Mouse (Mus musculus) ES-Bruce4 (cell line): Measurements from ENCODE around the gene Csnk2a1. TPM values are rescaled to one million over a fixed set of nuclear protein-coding genes. Genes with fewer than 3 reads are reported as not detected.

Experiments used
- H3K27ac ChIP-seq: 2 replicates; pipeline ENCODE4 v1.5.1; 2012; ENCODE audit warnings: low read length, inconsistent platforms; ENCODE audit not compliant: insufficient read depth
- H3K27me3 ChIP-seq: 2 replicates; pipeline ENCODE4 v1.6.1; 2012; ENCODE audit warnings: mild to moderate bottlenecking, low read length, inconsistent platforms; ENCODE audit not compliant: control insufficient read depth, poor library complexity, insufficient read depth, severe bottlenecking
- H3K36me3 ChIP-seq: 2 replicates; pipeline ENCODE4 v1.6.1; 2012; ENCODE audit warnings: inconsistent platforms, mild to moderate bottlenecking, low read length, moderate library complexity; ENCODE audit not compliant: control insufficient read depth, poor library complexity, insufficient read depth, severe bottlenecking
- H3K4me1 ChIP-seq: one replicate; pipeline ENCODE4 v1.8.1; 2011; ENCODE audit warnings: low read length; ENCODE audit not compliant: control insufficient read depth, insufficient read depth
- H3K4me3 ChIP-seq: 2 replicates; pipeline ENCODE4 v1.5.1; 2011; ENCODE audit warnings: low read depth, mild to moderate bottlenecking, low read length
- H3K9ac ChIP-seq: 2 replicates; pipeline ENCODE4 v1.6.1; 2012; ENCODE audit warnings: low read depth, mild to moderate bottlenecking, inconsistent platforms; ENCODE audit not compliant: poor library complexity, severe bottlenecking
- H3K9me3 ChIP-seq: replicated peaks from 2 replicates; pipeline ENCODE4 v1.6.1; 2012; ENCODE audit warnings: mild to moderate bottlenecking, low read length, inconsistent platforms; ENCODE audit not compliant: control insufficient read depth, poor library complexity, insufficient read depth, severe bottlenecking
- CTCF ChIP-seq: IDR thresholded peaks from one replicate; pipeline ENCODE4 v1.8.1; 2011; ENCODE audit warnings: low read depth, low read length
- EP300 ChIP-seq: IDR thresholded peaks from 2 replicates; pipeline ENCODE4 v1.6.1; 2011; ENCODE audit warnings: low read depth, low read length; ENCODE audit not compliant: insufficient read depth
- POLR2A ChIP-seq: IDR thresholded peaks from one replicate; pipeline ENCODE4 v1.8.1; 2011; ENCODE audit warnings: low read length; ENCODE audit not compliant: insufficient read depth
- polyA plus RNA-seq: library from polyadenylated mRNA; stranded (reverse); fragments of >200 nt; gene quantifications from 2 replicates; pipeline ENCODE4 v1.2.4, GENCODE M21; 2011; ENCODE audit warnings: low read depth; ENCODE audit not compliant: missing spikeins, insufficient read depth, insufficient read length

Gene Csnk2a1
- polyA plus RNA-seq, 1 experiment, result 280 TPM

DNA sequence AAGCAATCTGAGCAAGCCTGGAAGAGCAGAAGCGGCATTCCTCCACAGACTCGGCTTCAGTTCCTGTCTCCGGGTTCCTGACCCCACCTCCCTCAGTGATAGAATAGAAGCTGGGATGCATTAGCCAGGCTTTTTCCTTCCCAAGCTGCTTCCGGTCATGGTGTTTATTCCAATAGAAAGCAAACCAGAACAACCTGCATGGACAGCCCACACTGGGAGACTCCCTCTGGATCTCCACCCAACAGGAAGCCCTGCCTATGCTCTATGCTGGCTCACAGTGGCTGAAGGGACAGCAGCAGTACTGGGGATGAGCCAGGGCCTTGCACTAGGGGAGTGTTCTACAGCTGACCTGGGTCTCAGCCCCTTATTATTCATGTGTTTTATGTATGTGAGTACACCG lies 101.3 kb downstream of the Csnk2a1 start:
- no peaks in the 10 kb centered on the region for H3K27me3 ChIP-seq
- TF ChIP-seq EP300 (no peak), POLR2A (no peak), CTCF (no peak)
- peaks cover 43% of the 10 kb centered on the region for H3K36me3 ChIP-seq
- H3K9ac ChIP-seq, result no peak overlapping the region
- H3K4me1 ChIP-seq, result peaks cover 2% of the 10 kb centered on the region
- H3K4me3 ChIP-seq, result no peak overlapping the region
- no peaks in the 10 kb centered on the region for H3K9me3 ChIP-seq
- H3K27ac ChIP-seq, result no peak overlapping the region

DNA sequence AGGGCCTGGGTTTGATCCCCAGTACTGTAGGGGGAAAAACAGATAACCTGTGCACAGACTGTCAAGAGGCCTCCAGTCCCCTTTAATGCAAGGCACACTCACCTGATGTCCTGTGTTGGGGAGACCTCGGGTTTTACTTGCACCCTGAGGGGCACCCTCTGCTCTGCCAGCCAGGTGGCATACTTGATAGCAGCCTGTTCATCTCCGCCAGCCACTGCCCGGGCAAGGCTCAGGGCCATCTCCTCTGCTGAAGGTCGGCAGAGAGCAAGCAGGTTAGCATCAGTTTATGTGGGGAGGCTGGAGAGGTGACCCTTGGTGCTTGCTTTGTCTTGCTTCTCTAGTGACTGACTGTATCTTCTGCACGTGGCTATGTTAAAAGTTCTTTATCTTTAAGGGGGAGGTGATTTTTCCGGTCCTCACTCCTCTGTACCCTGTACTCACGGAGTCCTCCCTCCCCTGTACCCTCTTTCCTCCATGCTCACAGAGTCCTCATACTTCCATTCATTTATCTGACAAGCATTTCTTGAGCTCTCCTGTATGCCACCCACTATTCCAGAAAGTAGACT lies 104.3 kb downstream of the Csnk2a1 start:
- peak overlapping the region; percentile 21; the same call in 1 of the 2 replicates for H3K27ac ChIP-seq
- no peak for TF ChIP-seq POLR2A
- no peak for TF ChIP-seq EP300
- no peak for TF ChIP-seq CTCF
- H3K4me1 ChIP-seq, result peaks cover 2% of the 10 kb centered on the region
- H3K36me3 ChIP-seq, result peaks cover 27% of the 10 kb centered on the region; the same call in 1 of the 2 replicates
- H3K9me3 ChIP-seq, result no peaks in the 10 kb centered on the region
- H3K9ac ChIP-seq, result peak overlapping the region; percentile 89
- H3K4me3 ChIP-seq, result peak overlapping the region; percentile 60
- H3K27me3 ChIP-seq, result no peaks in the 10 kb centered on the region

Other genes starting within 250 kb of the Csnk2a1 start
- 13.6 and 14.4 TPM in 2 replicates for gene Fam110a, start 246.6 kb upstream of the Csnk2a1 start, polyA plus RNA-seq
- 2.6 and 3.0 TPM in 2 replicates for gene Slc52a3, start 230.3 kb upstream of the Csnk2a1 start, polyA plus RNA-seq
- 0.18 and 0.32 TPM in 2 replicates for gene Scrt2, start 145.3 kb upstream of the Csnk2a1 start, polyA plus RNA-seq
- gene Srxn1, start 121.3 kb upstream of the Csnk2a1 start, polyA plus RNA-seq, result 18.1 TPM in 2 replicates
- 8.3 and 8.5 TPM in 2 replicates for gene Tcf15, start 83.3 kb upstream of the Csnk2a1 start, polyA plus RNA-seq
- 27.7 and 32.3 TPM in 2 replicates for gene Tbc1d20, start 67.0 kb downstream of the Csnk2a1 start, polyA plus RNA-seq
- gene Rbck1, start 105.8 kb downstream of the Csnk2a1 start, polyA plus RNA-seq, result 86.7 and 89.1 TPM in 2 replicates
- gene Trib3, start 117.2 kb downstream of the Csnk2a1 start, polyA plus RNA-seq, result 11.4 and 12.3 TPM in 2 replicates
- gene Nrsn2, start 149.8 kb downstream of the Csnk2a1 start, polyA plus RNA-seq, result 1.1 TPM in 1 of 2 replicates, not detected in the other
- gene Sox12, start 171.2 kb downstream of the Csnk2a1 start, polyA plus RNA-seq, result 27.5 and 31.3 TPM in 2 replicates
- 26.7 and 30.6 TPM in 2 replicates for gene Zcchc3, start 188.2 kb downstream of the Csnk2a1 start, polyA plus RNA-seq
- not detected in 2 replicates for gene 6820408C15Rik, start 188.7 kb downstream of the Csnk2a1 start, polyA plus RNA-seq
- not detected in 2 replicates for gene Defb23, start 237.8 kb downstream of the Csnk2a1 start, polyA plus RNA-seq